Mouse (Mus musculus): ENCODE results near the gene Slc13a3. TPM values are rescaled to one million over a fixed set of nuclear protein-coding genes. Genes with fewer than 3 reads are reported as not detected.

Slc13a3 gene
- polyA plus RNA-seq, 1 experiment from 2014 or later, result 0.05 TPM

GRCm38 (mm10) chr2:165391561-165391960 lies 81.5 kb downstream of the Slc13a3 start:
- DNase-seq (ENCODE audit: low read depth, low spot score) (no peak), ATAC-seq (peak; percentile 55)
- peak; percentile 94 for TF ChIP-seq CTCF (IDR thresholded peaks at IDR 0.05)
- no peaks in the 10 kb centered on the region for H3K27me3 ChIP-seq
- CTCF ChIA-PET, result interaction anchor here (0.6 to 3.9 kb wide), 10 partner anchors 9 to 366 kb away, joined by 3 to 26 read pairs (median 3); partner anchors contain the start of gene Ocstamp
- in situ Hi-C loops (cut with MboI; ENCODE audit: low pct_unique_long_range_greater_than_20kb), result loop anchor here (5.0 kb wide), 1 partner anchor 96 kb away; no protein-coding TSS in a partner anchor
- POLR2A ChIA-PET, result interaction anchor here (2.2 kb wide), 1 partner anchor 96 kb away, joined by 7 read pairs; no protein-coding TSS in a partner anchor

GRCm38 (mm10) chr2:165389299-165389952 lies 83.6 kb downstream of the Slc13a3 start:
- ChIA-PET POLR2A (no interaction called here), CTCF (interaction anchor here (1.3 kb wide), 1 partner anchor 98 kb away, joined by 4 read pairs; no protein-coding TSS in a partner anchor)
- in situ Hi-C loops (cut with MboI; ENCODE audit: low pct_unique_long_range_greater_than_20kb), result no loop called here
- no peak for DNase-seq (ENCODE audit: low read depth, low spot score)
- H3K27me3 ChIP-seq, result no peaks in the 10 kb centered on the region
- no peak for TF ChIP-seq CTCF (IDR thresholded peaks at IDR 0.05)
- no peak for ATAC-seq

DNA sequence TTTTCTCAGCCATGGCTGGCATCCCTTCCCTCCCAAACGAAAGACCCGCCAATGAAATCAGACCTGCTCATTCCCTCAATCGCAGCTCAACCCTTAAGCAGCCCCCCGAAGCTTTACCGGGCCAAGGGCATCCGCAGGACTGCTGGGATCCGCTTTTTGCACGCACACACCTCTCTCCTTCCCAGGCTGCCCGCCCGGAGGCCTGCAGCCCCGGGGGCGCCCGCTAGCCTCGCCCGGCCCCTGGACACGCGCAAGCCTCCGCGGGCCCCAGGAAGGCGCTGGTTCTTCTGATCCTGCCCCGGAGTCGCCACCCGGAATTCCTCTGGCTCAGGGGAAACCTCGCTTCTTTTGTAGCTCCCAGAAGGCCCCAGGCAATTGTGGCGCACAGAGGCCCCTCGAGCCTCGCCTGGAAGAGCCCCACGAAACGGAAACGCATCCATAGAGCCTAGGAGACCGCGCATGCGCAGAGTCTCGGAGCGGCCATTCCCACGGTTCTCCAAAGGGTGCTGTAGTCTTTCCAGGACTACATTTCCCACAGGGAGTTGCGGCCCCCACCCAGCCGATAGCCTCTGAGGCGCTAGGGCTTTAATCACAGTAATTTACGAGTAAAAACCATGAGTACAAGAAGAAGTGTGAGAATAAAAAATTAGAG lies 85.1 kb downstream of the Slc13a3 start, which contains the start of gene Zfp334:
Gene Zfp334 (minus strand): TSS at position 416 of the 652 bp plus-strand sequence.
- ChIA-PET POLR2A (no interaction called here), CTCF (interaction anchor here (0.7 to 1.3 kb wide), 2 partner anchors 99 kb away, joined by 3 to 4 read pairs; no protein-coding TSS in a partner anchor)
- no peak for TF ChIP-seq CTCF (IDR thresholded peaks at IDR 0.05)
- in situ Hi-C loops (cut with MboI; ENCODE audit: low pct_unique_long_range_greater_than_20kb), result no loop called here
- ATAC-seq, result peak; percentile 86
- DNase-seq (ENCODE audit: low read depth, low spot score), result no peak
- H3K27me3 ChIP-seq, result no peaks in the 10 kb centered on the region

DNA sequence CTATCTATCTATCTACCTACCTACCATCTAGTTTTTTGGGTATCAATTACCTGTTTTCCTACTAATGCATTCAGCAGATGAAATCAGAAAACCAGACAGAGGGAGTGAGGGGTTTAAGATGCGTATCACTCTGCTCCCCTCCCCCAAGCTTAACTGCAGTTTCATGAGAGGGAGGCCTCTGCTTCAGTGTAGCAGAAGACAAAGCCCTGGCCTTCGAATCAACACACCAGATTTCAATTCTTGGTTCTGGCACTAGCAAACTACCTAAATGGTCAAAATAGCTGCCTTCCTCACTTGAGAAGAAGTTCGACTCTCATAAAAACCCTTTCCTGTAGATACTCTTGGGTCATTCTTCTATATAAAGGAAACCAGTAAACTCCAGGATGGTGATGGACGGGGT lies 85.7 kb downstream of the Slc13a3 start:
- H3K27me3 ChIP-seq, result no peaks in the 10 kb centered on the region
- ChIA-PET POLR2A (no interaction called here), CTCF (interaction anchor here (0.7 kb wide), 1 partner anchor 100 kb away, joined by 3 read pairs; no protein-coding TSS in a partner anchor)
- in situ Hi-C loops (cut with MboI; ENCODE audit: low pct_unique_long_range_greater_than_20kb), result no loop called here
- TF ChIP-seq CTCF (IDR thresholded peaks at IDR 0.05), result no peak
- ATAC-seq, result no peak
- DNase-seq (ENCODE audit: low read depth, low spot score), result no peak

GRCm38 (mm10) chr2:165380050-165380449 lies 93.0 kb downstream of the Slc13a3 start:
- ATAC-seq (no peak), DNase-seq (ENCODE audit: low read depth, low spot score) (no peak)
- TF ChIP-seq CTCF (IDR thresholded peaks at IDR 0.05), result no peak
- in situ Hi-C loops (cut with MboI; ENCODE audit: low pct_unique_long_range_greater_than_20kb), result no loop called here
- no peaks in the 10 kb centered on the region for H3K27me3 ChIP-seq
- POLR2A ChIA-PET, result no interaction called here
- CTCF ChIA-PET, result interaction anchor here (1.1 kb wide), 1 partner anchor 14 kb away, joined by 3 read pairs; no protein-coding TSS in a partner anchor

DNA sequence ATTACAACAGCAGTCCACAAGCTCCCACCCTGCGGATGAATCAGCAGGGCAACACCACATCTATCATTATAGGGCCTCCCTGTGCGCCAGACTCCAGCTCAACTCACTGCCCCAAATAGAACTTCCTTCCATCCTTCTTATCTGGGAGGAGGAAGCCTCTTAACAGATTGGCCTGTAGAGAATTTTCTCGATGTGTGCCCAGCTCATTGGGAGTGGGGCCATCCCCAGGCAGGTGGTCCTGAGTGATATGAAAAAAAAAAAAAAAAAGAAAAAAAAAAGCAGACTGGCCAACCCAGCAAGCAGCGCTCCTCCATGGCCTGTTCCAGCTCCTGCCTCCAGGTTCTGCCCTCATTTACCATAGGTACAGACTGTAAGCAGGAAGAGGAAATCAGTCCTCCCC lies 97.0 kb downstream of the Slc13a3 start:
- no peak for TF ChIP-seq CTCF (IDR thresholded peaks at IDR 0.05)
- ATAC-seq (no peak), DNase-seq (ENCODE audit: low read depth, low spot score) (no peak)
- in situ Hi-C loops (cut with MboI; ENCODE audit: low pct_unique_long_range_greater_than_20kb), result no loop called here
- no peaks in the 10 kb centered on the region for H3K27me3 ChIP-seq
- POLR2A ChIA-PET, result interaction anchor here (0.6 kb wide), 1 partner anchor 93 kb away, joined by 3 read pairs; no protein-coding TSS in a partner anchor
- CTCF ChIA-PET, result interaction anchor here (1.4 to 2.3 kb wide), 2 partner anchors 15 to 111 kb away, joined by 3 to 5 read pairs; no protein-coding TSS in a partner anchor

DNA sequence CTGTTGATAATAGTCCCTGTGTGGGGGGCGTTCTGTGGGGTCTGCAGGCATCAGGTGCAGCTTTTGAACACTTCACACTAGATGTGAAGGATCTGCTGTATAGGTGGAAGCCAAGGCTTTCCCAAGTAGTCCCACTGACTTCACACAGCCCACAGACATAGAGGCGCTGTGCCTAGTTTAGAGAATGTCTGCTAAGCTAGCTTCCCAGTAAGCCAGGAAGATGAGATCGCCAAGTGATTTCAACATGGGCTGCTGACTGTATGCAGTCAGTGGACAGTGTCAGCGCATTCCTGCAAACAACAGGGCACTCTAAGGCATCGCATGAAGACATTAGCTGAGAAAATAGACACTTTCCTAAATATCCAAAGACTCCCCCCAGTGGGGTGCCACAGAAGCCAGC lies 97.6 kb downstream of the Slc13a3 start:
- no peak for ATAC-seq
- in situ Hi-C loops (cut with MboI; ENCODE audit: low pct_unique_long_range_greater_than_20kb), result no loop called here
- POLR2A ChIA-PET, result no interaction called here
- no peak for DNase-seq (ENCODE audit: low read depth, low spot score)
- no peak for TF ChIP-seq CTCF (IDR thresholded peaks at IDR 0.05)
- no peaks in the 10 kb centered on the region for H3K27me3 ChIP-seq
- CTCF ChIA-PET, result interaction anchor here (1.4 to 2.3 kb wide), 3 partner anchors 10 to 112 kb away, joined by 3 to 6 read pairs (median 5); no protein-coding TSS in a partner anchor

GRCm38 (mm10) chr2:165371066-165371465 lies 102.0 kb downstream of the Slc13a3 start:
- ChIA-PET CTCF (no interaction called here), POLR2A (no interaction called here)
- no peak for ATAC-seq
- no peak for DNase-seq (ENCODE audit: low read depth, low spot score)
- no peak for TF ChIP-seq CTCF (IDR thresholded peaks at IDR 0.05)
- H3K27me3 ChIP-seq, result peaks cover 3% of the 10 kb centered on the region
- in situ Hi-C loops (cut with MboI; ENCODE audit: low pct_unique_long_range_greater_than_20kb), result no loop called here

- POLR2A ChIA-PET, result no interaction called here
These were observed 102.7 kb downstream of the Slc13a3 start for GRCm38 (mm10) chr2:165370348-165370747.

GRCm38 (mm10) chr2:165368496-165368895 lies 104.5 kb downstream of the Slc13a3 start, which contains the start of gene Zfp663:
Gene Zfp663, minus strand, starts transcription at chr2:165368729.
- in situ Hi-C loops (cut with MboI; ENCODE audit: low pct_unique_long_range_greater_than_20kb), result loop anchor here (10.0 kb wide), 1 partner anchor 414 kb away; no protein-coding TSS in a partner anchor
- DNase-seq (ENCODE audit: low read depth, low spot score) (no peak), ATAC-seq (no peak)
- peaks cover 3% of the 10 kb centered on the region for H3K27me3 ChIP-seq
- TF ChIP-seq CTCF (IDR thresholded peaks at IDR 0.05), result no peak
- ChIA-PET POLR2A (no interaction called here), CTCF (no interaction called here)

More at GRCm38 (mm10) chr2:165370348-165370747, 102.7 kb downstream of the Slc13a3 start:
- no peak for TF ChIP-seq CTCF (IDR thresholded peaks at IDR 0.05)
- CTCF ChIA-PET, result no interaction called here
- in situ Hi-C loops (cut with MboI; ENCODE audit: low pct_unique_long_range_greater_than_20kb), result no loop called here
- ATAC-seq, result no peak
- peaks cover 3% of the 10 kb centered on the region for H3K27me3 ChIP-seq
- no peak for DNase-seq (ENCODE audit: low read depth, low spot score)
